Mouse (Mus musculus) forebrain, embryonic 16.5 days (tissue): Measurements from ENCODE around the gene Trmt2a. TPM values are rescaled to one million over a fixed set of nuclear protein-coding genes. Genes with fewer than 3 reads are reported as not detected.

ENCODE experiments used
- ATAC-seq: fragments of 200-750 bp; cut with Nextera tagmentation; 2 replicates; pipeline ENCODE4 v1.8.0; 2017; ENCODE audit warnings: mild to moderate bottlenecking, moderate library complexity
- H3K27ac ChIP-seq: fragments of 300-500 bp; sonication (generic); 2 replicates; pipeline ENCODE4 v1.5.1; 2014; ENCODE audit warnings: low read length, control low read depth
- H3K27me3 ChIP-seq: fragments of 300-500 bp; sonication (generic); replicated peaks from 2 replicates; pipeline ENCODE4 v1.6.1; 2014; ENCODE audit warnings: low read length; ENCODE audit not compliant: control insufficient read depth, insufficient read depth
- H3K36me3 ChIP-seq: fragments of 300-500 bp; sonication (generic); 2 replicates; pipeline ENCODE4 v1.6.1; 2014; ENCODE audit not compliant: control insufficient read depth, insufficient read depth
- H3K4me1 ChIP-seq: fragments of 300-500 bp; sonication (generic); replicated peaks from 2 replicates; pipeline ENCODE4 v1.6.1; 2014; ENCODE audit warnings: low read length; ENCODE audit not compliant: control insufficient read depth, insufficient read depth
- H3K4me2 ChIP-seq: fragments of 300-500 bp; sonication (generic); 2 replicates; pipeline ENCODE4 v1.6.1; 2014; ENCODE audit warnings: mild to moderate bottlenecking, low read length, control low read depth
- H3K4me3 ChIP-seq: fragments of 300-500 bp; sonication (generic); replicated peaks from 2 replicates; pipeline ENCODE4 v1.5.1; 2014; ENCODE audit warnings: mild to moderate bottlenecking, low read length, control low read depth
- H3K9ac ChIP-seq: fragments of 300-500 bp; sonication (generic); replicated peaks from 2 replicates; pipeline ENCODE4 v1.6.1; 2014; ENCODE audit warnings: low read depth, low read length, control low read depth
- H3K9me3 ChIP-seq: fragments of 300-500 bp; sonication (generic); 2 replicates; pipeline ENCODE4 v1.6.1; 2016; ENCODE audit warnings: low read length; ENCODE audit not compliant: control insufficient read depth
- WGBS: fragments of 180-500 bp; shearing (Covaris S2); extraction: QIAGEN DNeasy Blood & Tissue Kit; methylation state at CpG from one replicate; pipeline ENCODE4 v1.1.7; 2014; 5-methylcytosine and 5-hydroxymethylcytosine counted together
- polyA plus RNA-seq: library from polyadenylated mRNA; unstranded; fragments of >200 nt; fragmentation: Nextera tagmentation; extraction: Ambion mirVana; gene quantifications from 2 replicates; pipeline ENCODE4 v1.2.1, GENCODE M21; 2015

The Trmt2a gene
- polyA plus RNA-seq, 1 experiment from 2014 or later, result 139 TPM

- Histone ChIP-seq H3K36me3 (no peaks in the 10 kb centered on the region), H3K4me2 (peak overlapping the region; percentile 18), H3K4me1 (peaks cover 27% of the 10 kb centered on the region), H3K9ac (no peak overlapping the region), H3K4me3 (no peak overlapping the region; the same call in 1 of the 2 replicates), H3K27me3 (no peaks in the 10 kb centered on the region), H3K27ac (no peak overlapping the region; the same call in 1 of the 2 replicates), H3K9me3 (no peaks in the 10 kb centered on the region)
- 51% methylated on average over 7 of the region's 7 CpGs for WGBS
- ATAC-seq, result no peak
Observed at GRCm38 (mm10) chr16:18214858-18215257, 33.6 kb upstream of the Trmt2a start.

DNA sequence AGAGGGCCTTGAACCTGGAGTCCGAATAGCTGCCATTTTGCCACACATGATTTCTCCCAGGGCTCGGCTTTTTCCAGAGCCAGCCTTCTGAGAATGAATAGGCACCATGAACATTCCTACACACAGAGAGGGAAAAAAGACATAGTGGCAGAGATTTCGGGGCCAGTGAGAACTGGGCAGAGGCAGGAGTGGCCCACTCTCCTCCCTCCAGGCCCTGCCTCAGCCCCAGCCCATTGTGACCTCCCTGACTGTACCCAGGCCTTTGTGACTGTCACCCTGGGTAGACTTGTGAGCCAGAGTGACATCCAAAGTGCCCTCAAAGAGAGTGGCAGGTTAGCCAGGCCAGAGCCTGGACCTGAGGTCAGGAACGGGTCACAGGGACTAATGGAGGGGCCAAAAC lies 30.9 kb upstream of the Trmt2a start, which contains the start of gene Ccdc188:
Gene Ccdc188 (plus strand): TSS at position 301 of the 400 bp plus-strand sequence.
- ATAC-seq, result no peak

DNA sequence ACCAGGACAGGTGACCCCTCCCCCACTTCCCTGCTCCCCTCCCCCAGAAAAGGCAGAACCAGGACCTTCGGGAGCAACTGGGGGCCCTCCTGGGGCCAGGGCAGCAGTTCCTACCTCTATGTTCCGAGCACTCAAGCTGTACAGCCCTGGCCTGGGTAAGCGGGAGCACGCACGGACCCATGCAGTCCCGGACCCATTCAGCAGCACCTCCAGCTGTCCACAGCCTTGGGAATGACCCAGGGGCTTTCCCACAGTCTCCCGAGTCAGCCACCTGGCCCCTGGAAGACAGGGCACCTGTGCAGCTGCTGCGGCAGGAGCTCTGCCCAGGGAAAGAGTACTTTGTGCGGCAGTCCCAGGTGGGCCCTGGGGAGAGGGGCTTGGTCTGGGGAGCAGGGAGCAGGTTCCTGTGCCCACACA lies 29.9 kb upstream of the Trmt2a start:
- no peak overlapping the region for H3K27ac ChIP-seq
- peaks cover 6% of the 10 kb centered on the region; the same call in 1 of the 2 replicates for H3K36me3 ChIP-seq
- H3K9me3 ChIP-seq, result no peaks in the 10 kb centered on the region
- H3K9ac ChIP-seq, result no peak overlapping the region
- peaks cover 19% of the 10 kb centered on the region for H3K4me1 ChIP-seq
- H3K4me2 ChIP-seq, result no peak overlapping the region
- 85% methylated on average over 9 of the region's 9 CpGs for WGBS
- no peaks in the 10 kb centered on the region for H3K27me3 ChIP-seq
- H3K4me3 ChIP-seq, result no peak overlapping the region
- ATAC-seq, result no peak

More for the DNA sequence above, 30.9 kb upstream of the Trmt2a start, which contains the start of gene Ccdc188:
- no peak within 1 kb of the TSS for H3K4me2 ChIP-seq
- 0 out of 2 replicates have a peak, but pooled peaks cover 2% of the 10 kb centered on the region for H3K36me3 ChIP-seq
- no peaks in the 10 kb centered on the region for H3K27me3 ChIP-seq
- WGBS, result 80% methylated on average over 4 of the region's 4 CpGs
- H3K9me3 ChIP-seq, result no peaks in the 10 kb centered on the region
- H3K27ac ChIP-seq, result no peak within 1 kb of the TSS
- no peak within 1 kb of the TSS for H3K4me3 ChIP-seq
- H3K9ac ChIP-seq, result no peak within 1 kb of the TSS
- peaks cover 26% of the 10 kb centered on the region for H3K4me1 ChIP-seq

DNA sequence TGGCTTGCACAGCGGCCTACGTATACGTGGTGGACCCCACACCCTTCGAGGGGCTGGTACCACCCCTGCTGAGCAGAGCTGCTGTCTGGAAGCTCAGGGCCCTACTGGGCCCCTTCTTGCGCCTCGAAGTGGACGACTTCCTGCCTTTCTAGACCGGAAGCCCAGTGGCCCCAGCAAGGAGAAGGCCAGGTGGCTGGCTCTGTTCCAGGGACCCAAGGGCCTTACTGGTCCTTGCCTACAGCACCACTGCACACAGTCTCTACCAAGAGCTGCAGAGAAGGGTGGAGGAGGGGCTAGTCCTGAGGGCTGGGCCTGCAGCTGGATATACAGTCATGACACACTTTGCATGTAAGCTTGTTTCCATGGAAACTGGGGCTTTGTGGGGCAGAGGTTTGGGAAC lies 28.5 kb upstream of the Trmt2a start:
- H3K27ac ChIP-seq, result no peak overlapping the region
- no peak overlapping the region for H3K4me3 ChIP-seq
- H3K4me2 ChIP-seq, result no peak overlapping the region
- 60% methylated on average over 8 of the region's 8 CpGs for WGBS
- H3K27me3 ChIP-seq, result no peaks in the 10 kb centered on the region
- ATAC-seq, result peak; percentile 24; the same call in 1 of the 2 replicates
- H3K9ac ChIP-seq, result no peak overlapping the region
- no peaks in the 10 kb centered on the region for H3K9me3 ChIP-seq
- H3K36me3 ChIP-seq, result peaks cover 15% of the 10 kb centered on the region
- H3K4me1 ChIP-seq, result peaks cover 5% of the 10 kb centered on the region; the same call in 1 of the 2 replicates

GRCm38 (mm10) chr16:18220856-18221542 lies 27.5 kb upstream of the Trmt2a start:
- no peak overlapping the region for H3K9ac ChIP-seq
- H3K36me3 ChIP-seq, result peaks cover 24% of the 10 kb centered on the region
- no peaks in the 10 kb centered on the region for H3K27me3 ChIP-seq
- H3K4me3 ChIP-seq, result no peak overlapping the region
- H3K4me1 ChIP-seq, result peaks cover 5% of the 10 kb centered on the region; the same call in 1 of the 2 replicates
- H3K9me3 ChIP-seq, result no peaks in the 10 kb centered on the region
- ATAC-seq, result no peak
- H3K4me2 ChIP-seq, result no peak overlapping the region
- WGBS, result 87% methylated on average over 6 of the region's 6 CpGs
- H3K27ac ChIP-seq, result no peak overlapping the region

GRCm38 (mm10) chr16:18221543-18221898 lies 27.0 kb upstream of the Trmt2a start:
- 68% methylated on average over 11 of the region's 11 CpGs for WGBS
- Histone ChIP-seq H3K36me3 (peaks cover 25% of the 10 kb centered on the region), H3K9me3 (no peaks in the 10 kb centered on the region), H3K27ac (no peak overlapping the region), H3K4me1 (peaks cover 5% of the 10 kb centered on the region; the same call in 1 of the 2 replicates), H3K4me3 (no peak overlapping the region), H3K27me3 (no peaks in the 10 kb centered on the region), H3K4me2 (no peak overlapping the region), H3K9ac (no peak overlapping the region)
- ATAC-seq, result no peak

GRCm38 (mm10) chr16:18222188-18222587 lies 26.3 kb upstream of the Trmt2a start:
- Histone ChIP-seq H3K27me3 (no peaks in the 10 kb centered on the region), H3K4me2 (no peak overlapping the region), H3K27ac (no peak overlapping the region), H3K9me3 (no peaks in the 10 kb centered on the region), H3K4me1 (peaks cover 5% of the 10 kb centered on the region; the same call in 1 of the 2 replicates), H3K9ac (no peak overlapping the region), H3K4me3 (no peak overlapping the region), H3K36me3 (peaks cover 25% of the 10 kb centered on the region)
- 83% methylated on average over 11 of the region's 11 CpGs for WGBS
- no peak for ATAC-seq

GRCm38 (mm10) chr16:18227187-18227586 lies 21.3 kb upstream of the Trmt2a start:
- Histone ChIP-seq H3K27ac (no peak overlapping the region), H3K4me1 (peaks cover 14% of the 10 kb centered on the region), H3K27me3 (no peaks in the 10 kb centered on the region), H3K4me3 (no peak overlapping the region), H3K36me3 (peaks cover 31% of the 10 kb centered on the region), H3K4me2 (no peak overlapping the region), H3K9me3 (no peaks in the 10 kb centered on the region), H3K9ac (no peak overlapping the region)
- ATAC-seq, result no peak
- 96% methylated on average over 13 of the region's 13 CpGs for WGBS

GRCm38 (mm10) chr16:18227897-18228422 lies 20.5 kb upstream of the Trmt2a start:
- Histone ChIP-seq H3K9ac (no peak overlapping the region), H3K27me3 (no peaks in the 10 kb centered on the region), H3K27ac (no peak overlapping the region), H3K9me3 (no peaks in the 10 kb centered on the region), H3K36me3 (peaks cover 28% of the 10 kb centered on the region), H3K4me2 (no peak overlapping the region), H3K4me3 (no peak overlapping the region), H3K4me1 (peaks cover 14% of the 10 kb centered on the region)
- 95% methylated on average over 20 of the region's 20 CpGs for WGBS
- no peak for ATAC-seq
